Mouse (Mus musculus): ENCODE results near the gene Scgb1b27.
"Not testable (repeated sequence)": the region's sequence is repeated elsewhere in the genome, so short reads cannot be mapped to it uniquely, and the experiment has no call there.

GRCm38 (mm10) chr7:34036076-34036815 is 15.0 kb downstream of the Scgb1b27 start:
- TF ChIP-seq POLR2AphosphoS5 (IDR thresholded peaks at IDR 0.05; ENCODE audit: insufficient replicate concordance, low read depth, low read length); CTCF (IDR thresholded peaks at IDR 0.05; ENCODE audit: low read depth, low read length); GATA1 (IDR thresholded peaks at IDR 0.05; ENCODE audit: borderline replicate concordance, low read length); TAL1 (conservative IDR thresholded peaks at IDR 0.05; ENCODE audit: low read depth, low read length); GATA2 (IDR thresholded peaks at IDR 0.05; ENCODE audit: borderline replicate concordance, low read depth, low read length): not testable (repeated sequence)
